Mouse (Mus musculus) thymus, postnatal 14 days (tissue): ENCODE data around the gene Mpp1.

Source experiments
- DNase-seq: peaks from one replicate; pipeline ENCODE4 v3.0.0; 2021

Gene Mpp1

DNA sequence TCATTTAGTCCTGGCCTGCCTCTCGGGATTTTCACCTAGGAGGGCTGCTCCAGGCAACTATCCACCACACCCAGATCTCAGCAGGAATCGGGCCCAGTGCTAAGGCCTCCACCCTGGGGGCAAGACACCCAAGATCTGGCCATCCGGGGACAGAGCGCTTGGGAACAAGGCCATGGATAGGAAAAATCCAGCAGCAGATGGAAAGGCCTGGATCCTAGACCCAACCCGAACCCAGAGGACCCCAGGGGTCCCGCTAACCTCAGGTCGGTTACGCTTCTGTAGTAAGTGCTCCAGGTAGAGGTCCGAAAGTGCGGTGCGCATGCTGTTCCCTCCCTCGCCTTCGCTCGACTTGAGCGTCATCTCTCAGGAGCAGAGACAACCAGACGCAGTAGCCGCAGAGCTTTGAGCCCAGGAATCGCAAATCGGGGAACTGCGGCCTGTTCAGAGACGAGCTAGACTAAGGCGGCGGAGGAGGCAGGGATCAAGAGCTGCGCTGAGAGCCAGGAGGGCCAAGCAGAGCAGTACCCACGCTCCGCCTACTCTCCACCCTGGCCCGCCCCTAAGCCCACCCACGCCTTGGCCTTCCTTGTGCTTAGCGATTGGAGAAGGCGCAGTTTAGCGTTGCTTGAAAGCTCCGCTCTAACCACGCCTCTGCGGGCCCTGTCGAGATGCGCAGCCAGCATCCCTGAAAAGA lies at the start of gene Mpp1:
Mpp1 (minus strand) TSS at position 550 of the 694 bp plus-strand sequence.
- peak; percentile 85 for DNase-seq

DNA sequence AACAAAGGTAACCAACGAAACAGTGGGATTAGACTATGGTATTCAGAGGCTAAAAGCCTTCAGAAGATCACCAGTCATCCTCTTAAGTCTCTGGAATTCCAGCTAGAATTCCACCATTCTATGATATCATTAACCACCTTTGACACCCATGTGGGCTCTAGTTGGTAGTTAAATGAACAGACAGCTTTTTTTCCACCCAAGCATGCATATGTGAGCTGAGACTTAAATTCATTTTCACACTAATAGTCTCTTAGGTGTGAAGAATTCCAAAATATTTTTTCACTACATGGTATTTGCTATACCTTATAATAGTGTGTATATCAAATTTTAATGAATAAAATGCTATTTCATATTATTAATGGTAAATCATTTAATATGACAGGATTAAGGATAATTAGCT lies 32.9 kb upstream of the Mpp1 start, which contains the start of gene Smim9:
Smim9 (minus strand) TSS at position 101 of the 400 bp plus-strand sequence.
- no peak for DNase-seq

DNA sequence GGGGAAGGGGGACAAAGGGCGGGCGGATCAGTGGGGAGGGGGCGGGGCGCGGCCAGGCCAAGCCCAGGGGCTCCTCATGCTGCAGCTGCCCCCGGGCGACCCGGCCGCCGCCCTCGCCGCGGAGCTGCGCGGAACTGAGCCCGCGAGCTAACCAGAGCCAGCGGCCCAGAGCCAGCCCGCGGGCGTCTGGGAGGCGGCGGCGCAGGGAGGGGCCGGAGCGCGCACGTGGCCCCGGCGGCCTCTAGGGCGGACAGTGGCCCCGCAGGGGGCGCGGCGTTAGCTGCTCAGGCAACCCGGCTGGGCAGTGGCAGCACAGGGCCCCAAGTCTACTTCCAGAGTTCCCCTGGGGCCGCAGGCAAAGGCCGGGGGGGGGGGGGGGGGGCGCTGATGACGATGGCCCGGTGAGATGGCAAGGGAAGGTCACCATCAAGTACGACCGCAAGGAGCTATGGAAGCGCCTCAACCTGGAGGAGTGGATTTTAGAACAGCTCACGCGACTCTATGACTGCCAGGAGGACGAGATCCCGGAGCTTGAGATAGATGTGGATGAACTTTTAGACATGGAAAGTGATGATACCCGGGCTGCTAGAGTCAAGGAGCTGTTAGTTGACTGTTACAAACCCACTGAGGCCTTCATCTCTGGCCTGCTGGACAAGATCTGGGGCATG lies 24.9 kb upstream of the Mpp1 start:
- peak; percentile 35 for DNase-seq

DNA sequence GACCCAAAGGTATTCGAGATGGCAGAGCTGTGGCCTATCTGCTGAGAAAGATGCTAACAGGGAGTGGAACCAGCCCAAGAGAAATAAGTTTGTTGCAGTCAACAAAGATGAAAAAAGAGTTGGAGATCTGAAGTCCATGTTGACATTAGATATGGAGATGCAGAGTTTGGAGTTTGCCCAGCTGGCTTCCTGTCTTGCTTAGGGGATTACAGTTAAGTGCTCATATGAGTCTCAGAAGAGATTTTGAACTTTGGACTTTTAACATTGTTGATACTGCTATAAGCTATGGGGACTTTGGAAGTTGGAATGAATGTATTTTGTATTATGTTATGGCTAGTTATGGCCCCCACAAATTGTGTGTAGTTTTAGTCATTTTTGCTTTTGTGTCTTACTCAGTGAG lies 21.4 kb upstream of the Mpp1 start:
- no peak for DNase-seq

DNA sequence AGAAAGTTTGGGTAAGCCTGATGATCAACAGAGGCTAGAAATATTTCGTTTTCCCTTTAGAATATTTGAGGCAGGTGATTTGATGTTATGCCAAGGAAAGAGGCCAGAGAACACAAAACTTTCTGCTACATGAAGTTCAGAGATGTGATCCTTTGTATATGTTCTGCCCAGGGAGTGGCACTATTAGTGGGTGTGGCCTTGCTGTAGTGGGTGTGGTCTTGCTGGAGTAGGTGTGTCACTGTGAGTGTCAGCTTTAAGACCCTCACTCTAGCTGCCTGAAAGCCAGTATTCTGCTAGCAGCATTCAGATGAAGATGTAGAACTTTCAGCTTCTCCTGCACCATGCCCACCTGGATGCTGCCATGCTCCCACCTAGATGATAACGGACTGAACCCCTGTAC lies 19.5 kb upstream of the Mpp1 start:
- no peak for DNase-seq

DNA sequence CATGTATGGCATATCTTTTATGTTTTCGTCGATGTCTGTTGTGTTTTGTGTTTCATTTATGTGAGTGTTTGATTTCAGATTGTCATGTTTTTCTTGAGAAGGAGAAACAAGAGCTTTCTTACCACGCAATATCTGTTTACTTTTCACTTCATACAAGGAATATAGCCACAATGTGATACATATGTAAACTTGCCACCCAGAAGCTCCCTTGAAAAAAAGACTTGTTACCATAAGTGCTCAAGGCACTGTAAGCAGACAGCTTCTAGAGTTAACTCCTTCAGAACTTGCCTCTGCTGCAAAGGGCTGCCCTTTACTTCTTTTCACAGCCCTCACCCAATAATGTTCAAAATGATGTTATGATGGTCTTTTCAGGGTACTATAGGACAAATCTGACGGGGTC lies 17.6 kb upstream of the Mpp1 start:
- DNase-seq, result no peak

DNA sequence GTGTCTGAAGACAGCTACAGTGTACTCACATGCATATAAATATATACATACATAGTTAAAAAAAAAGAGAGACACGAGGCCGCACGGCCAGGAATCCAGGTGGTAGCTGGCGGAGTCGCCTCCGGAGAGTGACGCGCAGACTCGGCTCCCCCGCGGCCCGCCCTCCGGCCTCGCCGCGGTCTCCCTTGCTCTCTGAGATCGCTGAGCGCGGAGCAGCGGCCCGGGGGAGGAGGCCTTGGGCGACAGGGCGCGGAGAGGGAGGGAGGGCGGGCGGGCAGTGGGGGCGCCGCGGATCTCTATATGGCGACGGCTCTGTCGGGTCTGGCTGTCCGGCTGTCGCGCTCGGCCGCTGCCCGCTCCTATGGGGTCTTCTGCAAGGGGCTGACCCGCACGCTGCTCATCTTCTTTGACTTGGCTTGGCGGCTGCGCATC lies 12.3 kb upstream of the Mpp1 start:
- peak; percentile 48 for DNase-seq

DNA sequence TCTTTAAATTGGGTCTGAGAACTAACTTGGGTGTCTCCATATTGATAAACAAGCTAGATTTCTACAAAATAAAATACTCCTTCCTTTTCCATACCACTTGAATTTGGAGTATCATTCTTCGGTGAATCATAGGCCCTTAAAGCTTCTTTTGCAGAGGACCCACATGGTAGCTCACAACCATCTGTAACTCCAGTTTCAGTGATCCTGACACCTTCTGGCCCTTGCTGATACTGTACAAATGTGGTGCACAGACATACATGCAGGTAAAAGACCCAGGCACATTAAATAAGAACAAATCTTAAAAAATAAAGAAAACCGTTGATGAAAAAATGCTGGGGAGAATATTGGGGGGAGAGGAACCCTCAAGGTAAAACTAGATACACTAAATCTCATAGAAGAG lies 7.4 kb upstream of the Mpp1 start:
- no peak for DNase-seq

DNA sequence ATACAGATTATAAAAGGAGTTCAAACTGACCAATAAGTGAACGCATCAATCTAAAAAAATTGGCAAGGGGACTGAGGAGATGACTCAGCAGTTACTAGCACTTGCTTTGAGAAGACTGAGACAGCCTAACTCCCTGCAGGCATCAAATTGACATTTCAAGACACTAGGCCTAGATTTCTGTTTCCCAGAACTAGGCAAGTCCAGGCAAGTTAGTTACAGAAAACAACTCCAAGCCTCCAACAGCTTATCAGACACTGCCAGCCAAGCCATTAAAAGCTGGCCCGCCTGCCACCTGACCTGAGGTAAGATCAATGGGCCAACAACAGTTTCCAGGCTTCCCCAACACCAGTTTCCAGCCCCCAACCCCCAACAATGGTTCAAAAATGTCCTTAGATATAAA lies 6.9 kb upstream of the Mpp1 start:
- no peak for DNase-seq

DNA sequence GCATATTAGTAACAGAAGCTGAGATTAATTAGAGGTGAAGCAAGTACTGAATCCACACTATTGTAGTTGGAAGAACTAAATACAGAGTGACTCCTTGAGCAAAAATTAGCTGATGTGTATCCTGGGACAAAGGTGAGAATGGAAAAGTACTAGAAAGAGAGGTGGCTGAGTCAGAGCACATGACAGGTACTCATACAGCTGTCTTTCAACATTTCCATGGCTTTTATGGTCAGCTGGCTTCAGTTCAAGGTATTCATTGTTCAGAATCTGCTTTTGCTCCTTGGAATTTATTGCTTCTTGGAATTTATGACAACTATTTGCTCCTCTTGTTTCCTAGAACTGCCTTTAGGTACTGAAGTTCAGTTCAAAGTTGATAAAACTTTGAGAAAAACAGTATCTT lies 6.1 kb upstream of the Mpp1 start:
- no peak for DNase-seq

DNA sequence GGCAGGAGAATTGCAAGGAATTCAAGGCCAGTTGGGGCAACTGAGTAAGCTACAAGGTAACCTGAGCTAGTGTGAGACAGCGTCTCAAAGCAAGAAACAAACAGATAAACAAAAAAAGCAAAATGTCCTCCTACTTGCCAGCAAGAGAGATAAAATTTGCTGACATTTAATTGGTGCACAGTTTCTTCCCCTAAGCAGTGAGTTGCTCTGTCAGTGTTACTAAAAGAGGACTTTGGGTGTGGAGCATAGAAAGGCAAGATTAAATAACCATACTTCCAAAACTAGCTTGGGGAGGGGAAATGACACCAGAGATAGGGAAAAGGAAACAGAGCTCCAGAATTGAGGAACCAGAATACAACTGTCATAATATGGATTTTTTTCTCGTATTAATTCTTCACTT lies 1.3 kb downstream of the Mpp1 start:
- DNase-seq, result no peak

DNA sequence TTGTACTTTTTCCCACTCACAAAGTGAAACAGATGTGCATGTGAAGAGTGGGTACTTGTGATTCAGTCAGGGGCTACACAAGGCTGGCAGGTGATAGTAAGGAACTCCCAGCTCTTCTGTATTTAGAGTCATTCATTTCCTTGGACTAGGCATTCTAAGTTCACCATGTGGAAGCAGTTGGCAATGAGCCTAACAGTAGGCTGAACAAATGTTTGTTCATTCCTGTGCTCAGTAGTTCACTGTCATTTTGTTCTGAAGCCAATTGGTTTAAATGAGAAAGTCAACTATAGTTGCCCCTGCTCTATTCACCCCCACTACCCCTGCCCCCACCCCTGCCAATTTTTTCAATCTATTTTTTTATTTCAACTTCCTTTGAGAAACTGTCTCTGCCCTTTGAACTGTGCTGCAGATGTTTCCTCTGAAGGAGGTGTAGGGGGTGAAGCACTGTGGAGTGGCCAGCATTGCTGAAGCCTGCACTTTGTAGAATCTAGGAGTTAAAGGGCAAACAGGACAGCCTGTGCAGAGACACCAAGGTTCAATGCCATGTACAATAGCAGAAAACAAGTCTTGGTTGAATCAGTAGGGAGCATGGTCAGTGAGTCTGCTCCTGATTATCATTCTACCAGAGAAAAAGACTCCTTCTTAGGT lies 2.4 kb downstream of the Mpp1 start:
- DNase-seq, result peak; percentile 29

DNA sequence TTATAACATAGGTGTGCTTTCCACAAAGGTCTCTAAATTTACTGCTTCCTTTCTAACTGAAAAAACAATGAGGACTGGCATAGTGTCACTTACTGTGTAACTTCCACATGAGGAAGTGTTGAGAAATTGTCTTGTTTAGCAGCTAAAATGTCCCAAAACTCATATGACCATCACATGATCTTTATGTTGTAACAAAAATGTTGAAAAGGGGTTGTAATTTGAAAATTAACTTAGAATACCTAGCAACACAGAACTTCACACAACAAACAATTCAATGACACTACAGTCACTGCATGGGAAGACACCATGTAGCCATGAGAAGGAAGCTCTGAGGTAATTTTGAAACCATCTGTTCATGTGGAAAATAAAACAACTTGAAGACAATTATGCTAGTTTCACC lies 3.9 kb downstream of the Mpp1 start:
- DNase-seq, result no peak

DNA sequence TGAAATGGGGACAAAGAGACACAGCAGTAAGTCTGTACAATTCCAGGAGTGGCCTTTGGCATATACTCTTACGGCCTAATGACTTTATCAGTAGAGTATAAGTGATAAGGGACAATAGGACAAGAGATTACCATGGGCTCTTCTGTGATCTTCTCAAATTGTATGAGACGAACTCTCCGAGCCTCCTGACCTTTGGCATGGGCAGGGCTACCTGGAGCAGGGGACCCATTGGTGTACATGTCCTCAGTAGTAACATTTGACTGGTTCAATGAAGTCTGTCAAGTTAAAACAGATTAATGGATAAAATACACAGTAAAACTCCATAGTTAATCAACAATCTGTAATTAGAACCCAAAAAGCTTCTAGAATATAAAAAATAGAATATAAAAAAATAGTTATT lies 5.2 kb downstream of the Mpp1 start:
- DNase-seq, result no peak

DNA sequence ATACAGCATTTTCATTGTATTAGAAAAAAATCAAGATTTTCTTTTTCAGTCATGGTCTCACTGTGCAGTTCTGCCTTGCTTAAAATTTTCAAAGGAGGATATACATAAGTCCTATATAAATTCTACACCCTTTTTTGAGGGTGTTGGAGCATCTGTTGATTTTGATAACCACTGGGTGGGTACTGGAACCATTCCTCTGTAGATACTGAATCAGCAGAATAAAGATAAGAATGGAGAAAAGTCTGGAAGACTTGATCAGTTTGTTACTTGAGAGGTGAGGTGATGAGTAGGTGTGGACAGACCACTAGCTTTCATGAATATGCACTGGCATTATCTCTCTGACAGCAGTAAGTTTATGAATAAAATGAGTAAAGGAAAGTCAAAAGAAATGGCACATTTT lies 15.3 kb downstream of the Mpp1 start:
- DNase-seq, result no peak

DNA sequence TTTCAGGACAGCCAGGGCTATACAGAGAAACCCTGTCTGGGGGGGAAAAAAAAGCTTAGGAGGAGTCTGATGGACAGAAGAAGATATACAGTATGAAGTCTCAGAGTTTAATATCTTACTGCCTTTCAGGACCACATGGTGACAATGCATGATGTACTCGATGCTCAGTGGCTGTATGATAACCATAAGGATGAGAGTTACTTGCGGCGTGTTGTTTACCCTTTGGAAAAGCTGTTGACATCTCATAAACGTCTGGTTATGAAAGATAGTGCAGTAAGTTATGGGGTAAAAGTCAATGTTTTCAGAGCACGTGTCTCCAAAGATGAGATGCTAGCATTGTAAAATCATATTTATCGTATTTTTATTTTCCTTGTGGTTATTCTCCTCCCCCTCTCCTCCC lies 28.5 kb downstream of the Mpp1 start:
- no peak for DNase-seq

DNA sequence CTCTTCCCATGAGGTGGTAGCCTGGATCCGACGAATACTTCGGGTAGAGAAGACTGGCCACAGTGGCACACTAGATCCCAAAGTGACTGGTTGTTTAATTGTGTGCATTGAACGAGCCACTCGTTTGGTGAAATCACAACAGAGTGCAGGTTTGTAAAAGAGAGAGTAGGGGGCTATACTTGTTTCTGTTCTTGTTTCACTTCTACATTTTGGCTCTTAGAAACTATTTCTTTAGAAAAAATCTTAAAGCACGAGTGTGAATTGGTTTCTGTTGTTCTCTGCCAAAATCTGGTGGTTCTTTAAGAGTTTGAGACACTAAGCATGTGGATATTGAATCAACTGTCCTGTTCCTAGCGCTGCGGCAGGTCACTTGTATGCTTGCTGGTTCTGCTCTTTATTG lies 32.0 kb downstream of the Mpp1 start:
- no peak for DNase-seq

DNA sequence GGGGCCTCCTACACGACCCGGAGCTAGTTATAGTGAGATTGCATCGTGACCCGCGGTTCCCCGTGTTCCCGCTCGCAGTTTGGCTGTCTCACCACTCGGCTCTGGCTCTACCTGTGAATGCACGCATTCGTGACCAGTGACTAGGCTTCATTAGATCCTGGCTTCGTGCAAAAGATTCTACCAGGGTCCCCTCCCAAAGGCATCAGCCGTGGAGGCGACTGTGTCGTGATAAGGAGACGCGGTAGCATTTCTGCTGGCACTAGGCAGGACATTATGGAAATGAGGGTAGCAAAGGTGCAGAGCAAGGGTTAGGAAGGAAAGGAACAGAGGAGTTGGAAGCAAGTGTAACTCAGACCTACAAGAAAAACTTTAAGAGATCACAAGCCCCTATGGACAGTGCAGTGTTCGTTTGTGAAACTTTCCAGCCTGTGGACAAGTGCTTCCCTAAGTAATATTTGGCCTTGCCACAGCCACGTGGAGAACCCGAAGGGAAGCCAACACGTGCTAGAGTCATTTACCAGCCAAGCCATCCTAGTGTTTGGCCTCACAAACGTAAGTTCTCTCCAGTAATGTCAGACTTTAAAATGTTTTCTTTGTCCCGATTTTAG lies 34.5 kb downstream of the Mpp1 start:
- no peak for DNase-seq

DNA sequence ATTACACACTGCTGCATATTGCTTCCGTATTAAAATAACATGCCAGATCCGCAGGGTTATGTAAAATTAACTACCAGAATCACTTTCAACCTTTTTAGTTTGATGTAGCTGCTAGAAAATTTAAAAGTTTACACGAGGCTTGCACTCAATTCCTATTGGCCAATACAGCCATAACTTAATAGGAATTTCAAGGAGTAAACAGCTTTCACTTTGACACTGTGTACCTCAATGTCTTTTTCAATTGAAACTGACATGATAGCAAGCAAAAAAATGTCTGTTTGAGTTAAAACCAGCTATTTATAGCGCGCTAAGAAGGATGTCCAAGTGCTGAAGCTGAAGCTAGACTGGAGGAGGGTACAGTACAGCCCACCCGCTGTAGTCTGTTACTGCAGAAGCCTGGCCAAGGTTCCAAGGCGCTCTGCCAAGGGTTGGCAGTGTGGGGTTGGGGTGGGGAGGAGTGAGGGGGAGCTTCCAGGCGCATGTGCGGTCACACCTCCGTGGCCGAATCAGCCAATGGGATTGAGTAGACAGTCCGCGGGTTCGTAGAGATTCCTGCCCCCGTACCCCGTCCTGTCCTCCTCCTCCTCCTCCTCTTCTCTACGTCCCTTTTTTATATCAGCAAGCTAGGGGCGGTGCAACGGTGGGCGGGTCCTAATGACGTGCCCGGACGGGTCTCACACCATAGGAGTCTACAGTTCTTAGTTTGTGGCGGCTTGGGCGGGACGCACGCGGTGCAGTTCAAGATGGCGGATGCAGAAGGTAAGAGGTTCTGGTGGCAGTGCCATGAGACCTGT lies 35.2 kb downstream of the Mpp1 start, which contains the start of gene Dkc1:
Dkc1 (plus strand) TSS at position 486 of the 794 bp plus-strand sequence.
- DNase-seq, result peak; percentile 94

DNA sequence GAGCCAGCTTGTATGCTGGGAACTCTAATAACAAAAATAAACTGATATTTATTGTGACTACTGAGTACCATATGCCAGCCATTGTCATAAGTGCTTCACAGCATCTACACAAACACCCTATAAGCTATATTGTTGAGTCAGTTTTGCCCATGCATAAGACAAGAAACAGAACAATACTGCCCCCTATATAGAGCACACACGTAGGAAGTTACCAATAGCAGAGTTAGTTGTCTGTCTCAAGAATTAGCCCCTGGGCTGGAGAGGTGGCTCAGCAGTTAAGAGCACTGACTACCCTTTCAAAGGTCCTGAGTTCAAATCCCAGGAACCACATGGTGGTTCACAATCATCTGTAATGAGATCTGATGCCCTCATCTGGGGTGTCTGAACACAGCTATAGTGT lies 45.2 kb downstream of the Mpp1 start:
- DNase-seq, result no peak

DNA sequence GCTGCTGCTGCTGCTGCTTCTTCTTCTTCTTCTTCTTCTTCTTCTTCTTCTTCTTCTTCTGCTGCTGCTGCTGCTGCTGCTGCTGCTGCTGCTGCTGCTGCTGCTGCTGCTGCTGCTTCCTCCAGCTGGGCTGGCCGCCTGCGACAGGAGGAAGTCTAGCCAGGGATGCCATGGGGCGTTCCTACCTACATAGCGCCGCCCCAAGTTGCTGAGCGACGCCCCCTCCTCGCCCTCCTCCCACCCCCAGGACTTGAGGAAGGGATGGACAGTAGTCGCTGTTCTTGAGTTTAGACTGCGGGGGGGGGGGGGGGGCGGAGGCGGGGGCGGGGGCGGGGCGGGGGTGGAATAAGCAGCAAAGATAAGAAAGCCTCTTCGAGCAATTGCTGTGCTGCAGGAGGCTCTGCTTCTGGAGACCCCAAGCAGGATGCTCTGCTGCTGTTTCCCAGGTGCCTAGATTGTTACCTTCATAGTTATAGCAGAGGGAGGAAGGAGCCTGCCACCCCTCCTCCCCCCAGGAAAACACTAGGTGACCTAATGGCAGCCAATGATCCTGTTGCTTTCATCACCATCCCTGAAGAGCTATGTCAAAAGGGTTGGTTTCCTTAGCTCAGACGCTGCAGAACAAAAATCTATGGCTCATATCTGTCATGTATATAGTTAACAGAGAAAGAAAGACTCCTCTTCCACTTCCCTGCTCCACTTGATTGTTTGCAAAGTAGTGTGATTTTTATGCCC lies 45.9 kb downstream of the Mpp1 start, which contains the start of gene Gab3:
Gab3 (minus strand) TSS at position 685 of the 735 bp plus-strand sequence.
- peak; percentile 71 for DNase-seq
